Mouse (Mus musculus): ENCODE measurements around the gene Nr4a1.
A peak's percentile ranks its signal among the peaks of the same experiment; 100 is the strongest.

Gene Nr4a1

DNA sequence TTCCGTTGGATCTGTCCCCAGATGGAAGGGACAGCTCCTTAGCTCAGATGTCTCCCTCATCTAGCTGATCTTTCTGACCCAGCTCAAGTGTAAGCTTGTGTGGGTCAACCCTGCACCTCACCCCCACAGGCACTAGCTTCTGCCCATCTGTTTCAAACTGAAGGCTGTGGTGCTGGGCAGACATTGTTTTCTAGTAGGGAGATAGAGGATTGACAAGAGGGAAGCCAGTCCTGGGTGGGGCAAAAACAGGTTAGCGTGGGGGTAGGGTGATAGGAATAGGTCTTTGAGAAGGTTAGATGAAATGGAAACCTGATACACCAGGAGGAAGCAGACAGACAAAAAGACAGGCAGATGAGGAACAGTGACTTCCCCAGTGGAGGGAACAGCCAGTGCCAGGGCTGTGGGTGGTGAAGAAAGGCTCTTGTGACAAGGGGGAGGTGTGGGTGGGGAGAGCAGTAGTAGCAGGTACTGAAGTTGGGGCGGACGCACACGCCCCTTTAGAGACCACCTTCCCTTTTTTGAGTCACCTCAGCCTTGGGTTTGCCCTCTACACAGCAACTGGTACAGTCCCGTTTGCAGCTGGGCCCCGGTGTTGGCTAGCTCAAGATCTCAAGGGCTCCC is 1.9 kb downstream of the Nr4a1 start:
- DNase-seq (ENCODE audit: extremely low spot score): no peak

DNA sequence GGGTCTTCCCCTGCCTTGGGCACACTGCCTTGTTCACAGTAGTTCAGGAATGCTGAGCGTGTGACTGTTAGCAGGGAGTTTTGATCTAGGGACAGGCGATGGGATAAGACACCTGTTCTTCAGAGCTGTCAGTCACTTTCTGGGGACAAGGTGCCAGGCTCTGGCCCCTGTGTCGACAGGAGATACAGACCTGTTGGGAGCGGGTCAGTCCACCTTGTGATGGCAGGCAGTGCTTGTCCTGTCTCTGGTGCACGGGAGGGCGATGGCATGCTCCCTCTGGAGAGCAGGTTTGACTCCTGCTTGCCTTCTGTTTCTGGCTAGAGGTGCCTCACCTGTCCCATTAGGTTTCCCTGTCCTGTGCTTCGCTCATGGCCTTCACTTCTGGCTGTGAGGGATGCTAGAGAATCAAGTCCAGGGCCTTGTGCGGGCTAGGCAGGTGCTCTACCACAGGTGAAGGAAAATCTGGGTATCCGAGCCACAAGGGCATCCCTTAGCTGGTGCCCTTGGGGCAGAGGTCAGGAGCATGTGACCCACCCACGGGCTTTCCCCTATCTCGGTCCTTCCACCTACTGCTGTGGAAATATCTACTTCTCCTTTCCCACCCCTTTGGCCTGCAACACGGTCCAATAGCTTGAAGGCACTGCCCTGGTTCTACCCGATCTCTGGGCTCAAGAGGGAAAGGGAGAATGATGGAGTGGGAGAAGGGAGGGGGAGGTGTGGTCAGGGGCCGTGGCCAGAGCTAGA is 2.6 kb downstream of the Nr4a1 start:
- DNase-seq (ENCODE audit: extremely low spot score): no peak

DNA sequence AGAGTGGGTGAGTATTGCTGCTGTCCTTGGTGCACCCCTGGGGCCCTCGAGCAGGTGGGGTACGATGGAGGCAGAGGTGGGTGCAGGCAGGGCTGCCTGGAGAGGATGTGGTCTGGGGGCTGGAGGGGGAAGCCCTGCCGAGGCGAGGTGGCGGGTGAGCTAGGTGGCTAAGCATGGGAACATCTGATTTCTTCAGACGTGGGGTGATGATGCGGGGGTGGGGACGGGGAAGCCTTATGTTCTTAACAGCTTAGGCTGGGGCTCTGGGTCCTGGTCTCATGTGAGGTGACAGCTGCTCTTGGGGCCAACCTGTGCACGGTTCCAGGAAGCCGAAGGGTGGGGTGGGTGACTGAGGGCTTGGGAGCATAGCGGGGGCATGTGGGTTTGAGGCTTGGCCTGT is 4.4 kb downstream of the Nr4a1 start:
- no peak for DNase-seq (ENCODE audit: extremely low spot score)

DNA sequence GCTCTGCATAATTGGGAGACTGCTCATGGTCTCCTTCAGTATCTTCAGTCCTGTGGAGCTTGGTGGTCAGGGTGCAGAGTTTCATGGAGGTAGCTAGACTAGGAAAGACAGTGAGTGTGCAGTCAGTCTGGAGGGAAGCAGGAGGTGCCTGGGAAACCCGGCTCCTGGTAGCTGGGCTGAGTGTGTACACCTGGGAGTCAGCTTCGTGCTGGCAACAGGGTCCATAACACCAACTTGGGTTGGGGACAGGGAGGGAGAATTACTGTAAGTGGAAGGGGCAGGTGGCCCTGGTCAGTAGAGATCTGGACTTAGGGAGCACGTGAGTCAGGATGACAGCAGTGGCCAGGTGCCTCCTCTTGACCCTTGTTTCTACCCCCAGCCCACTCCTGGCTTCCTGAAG is 5.9 kb downstream of the Nr4a1 start:
- no peak for DNase-seq (ENCODE audit: extremely low spot score)

DNA sequence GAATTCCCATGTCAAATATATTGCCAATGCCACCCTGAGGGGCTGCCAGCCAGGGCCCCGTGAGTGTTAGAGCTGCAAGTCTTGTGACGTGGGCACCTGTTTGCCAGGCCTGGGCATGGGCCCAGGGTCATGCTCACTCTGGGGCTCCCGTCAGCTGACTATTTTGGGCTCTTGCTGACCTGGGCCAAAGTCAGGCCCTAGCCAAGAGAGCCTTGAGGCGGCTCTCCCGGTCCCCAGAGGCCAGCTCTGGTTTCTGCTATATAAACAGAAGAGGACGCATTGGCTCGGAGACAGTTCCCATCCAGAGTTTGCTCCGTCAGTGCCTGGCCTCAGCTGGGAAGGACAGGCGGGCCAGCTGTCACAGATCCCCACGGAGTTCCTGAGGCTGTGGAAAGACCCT is 6.3 kb downstream of the Nr4a1 start:
- no peak for DNase-seq (ENCODE audit: extremely low spot score)

DNA sequence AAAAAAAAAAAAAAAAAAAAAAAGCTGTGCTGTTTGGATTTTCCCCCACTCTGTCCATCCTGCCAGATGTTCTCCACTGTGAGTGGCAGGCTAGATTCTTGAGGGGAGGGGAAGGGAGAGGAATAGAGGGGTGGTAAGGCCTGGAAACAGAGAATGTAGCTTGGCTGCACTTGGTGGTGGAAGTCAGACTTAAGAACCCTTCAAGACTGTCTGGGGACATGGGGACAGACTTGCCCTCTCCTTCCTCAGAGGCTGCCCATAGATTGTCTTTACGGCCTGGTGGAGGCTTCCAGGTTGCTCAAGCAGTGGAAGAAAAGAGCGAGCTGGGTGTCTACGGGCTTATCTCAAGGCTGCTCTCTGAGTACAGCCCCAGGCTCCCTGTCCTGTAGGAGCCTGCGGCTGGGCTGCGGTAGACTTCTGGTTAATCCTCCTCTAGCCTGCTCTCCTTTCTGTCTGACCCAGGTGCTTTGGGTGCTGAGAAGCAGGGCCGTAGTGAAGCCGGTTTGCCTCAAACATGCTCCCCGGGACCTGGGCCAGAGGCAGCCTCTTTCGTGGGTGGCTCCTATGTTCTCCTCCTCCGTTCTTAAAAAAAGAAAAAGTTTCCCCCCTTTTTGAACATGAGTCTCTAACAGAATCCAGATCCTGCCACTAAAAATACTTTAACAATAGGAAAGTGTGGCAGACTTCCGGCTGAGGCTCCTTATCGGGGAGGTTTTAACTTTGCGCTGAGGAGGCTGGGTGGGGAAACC is 7.0 kb downstream of the Nr4a1 start:
- DNase-seq (ENCODE audit: extremely low spot score): no peak

DNA sequence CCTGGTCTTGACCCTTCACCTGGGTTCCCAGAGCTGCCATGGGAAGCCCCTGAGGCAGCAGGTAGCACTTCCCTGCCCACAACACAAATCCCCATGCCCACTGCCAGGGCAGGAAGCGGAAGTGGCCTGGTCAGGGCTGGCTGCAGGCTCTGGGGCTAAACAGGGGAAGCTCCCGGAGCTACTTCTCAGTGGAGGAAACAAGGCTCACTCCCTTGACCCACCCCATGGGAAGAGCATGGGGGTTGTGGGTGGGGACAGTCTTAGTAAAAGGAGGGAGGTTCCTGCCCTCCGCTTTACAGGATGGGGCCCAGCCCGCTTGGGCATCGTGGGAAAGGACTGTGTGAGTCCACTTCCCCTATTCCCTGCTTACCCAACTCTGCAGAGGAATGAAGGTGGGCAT is 8.4 kb downstream of the Nr4a1 start:
- no peak for DNase-seq (ENCODE audit: extremely low spot score)

DNA sequence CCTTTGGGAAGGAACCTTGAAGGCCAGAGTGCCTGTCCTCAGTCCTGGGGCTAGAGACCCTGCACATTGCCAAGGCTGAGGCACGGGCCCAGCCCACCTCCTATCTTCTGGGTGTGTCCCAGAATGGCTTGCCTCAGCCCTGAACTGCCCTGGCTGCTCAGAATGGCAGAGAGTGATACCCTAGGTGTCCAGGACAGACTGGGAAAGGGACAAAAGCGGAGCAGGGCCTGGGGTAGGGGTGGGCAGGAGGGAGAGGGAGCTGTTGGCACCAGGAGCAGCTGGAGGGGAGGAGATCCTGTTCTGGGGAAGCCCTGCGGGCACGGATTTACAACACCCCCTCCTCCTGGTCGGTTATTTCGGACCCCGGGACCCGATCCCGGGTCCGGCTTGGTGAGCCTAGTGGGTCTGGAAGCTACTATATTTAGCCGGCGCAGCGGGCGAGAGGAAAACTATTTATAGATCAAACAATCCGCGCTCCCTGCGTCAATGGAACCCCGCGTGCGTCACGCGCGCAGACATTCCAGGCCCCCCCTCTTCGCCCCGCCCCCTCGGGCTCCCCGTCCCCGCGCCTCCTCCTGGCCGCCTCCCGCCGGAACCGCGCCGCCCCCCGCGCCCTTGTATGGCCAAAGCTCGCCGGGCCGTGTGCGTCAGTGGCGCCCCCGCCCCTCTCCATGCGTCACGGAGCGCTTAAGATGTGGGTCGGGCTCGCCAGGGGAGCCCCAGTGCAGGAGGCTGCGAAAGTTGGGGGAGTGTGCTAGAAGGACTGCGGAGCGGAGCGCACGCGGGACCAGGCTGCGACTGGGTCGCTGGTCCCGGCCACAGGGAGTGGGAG is 12.3 kb downstream of the Nr4a1 start:
- peak; percentile 82 for DNase-seq (ENCODE audit: extremely low spot score)

DNA sequence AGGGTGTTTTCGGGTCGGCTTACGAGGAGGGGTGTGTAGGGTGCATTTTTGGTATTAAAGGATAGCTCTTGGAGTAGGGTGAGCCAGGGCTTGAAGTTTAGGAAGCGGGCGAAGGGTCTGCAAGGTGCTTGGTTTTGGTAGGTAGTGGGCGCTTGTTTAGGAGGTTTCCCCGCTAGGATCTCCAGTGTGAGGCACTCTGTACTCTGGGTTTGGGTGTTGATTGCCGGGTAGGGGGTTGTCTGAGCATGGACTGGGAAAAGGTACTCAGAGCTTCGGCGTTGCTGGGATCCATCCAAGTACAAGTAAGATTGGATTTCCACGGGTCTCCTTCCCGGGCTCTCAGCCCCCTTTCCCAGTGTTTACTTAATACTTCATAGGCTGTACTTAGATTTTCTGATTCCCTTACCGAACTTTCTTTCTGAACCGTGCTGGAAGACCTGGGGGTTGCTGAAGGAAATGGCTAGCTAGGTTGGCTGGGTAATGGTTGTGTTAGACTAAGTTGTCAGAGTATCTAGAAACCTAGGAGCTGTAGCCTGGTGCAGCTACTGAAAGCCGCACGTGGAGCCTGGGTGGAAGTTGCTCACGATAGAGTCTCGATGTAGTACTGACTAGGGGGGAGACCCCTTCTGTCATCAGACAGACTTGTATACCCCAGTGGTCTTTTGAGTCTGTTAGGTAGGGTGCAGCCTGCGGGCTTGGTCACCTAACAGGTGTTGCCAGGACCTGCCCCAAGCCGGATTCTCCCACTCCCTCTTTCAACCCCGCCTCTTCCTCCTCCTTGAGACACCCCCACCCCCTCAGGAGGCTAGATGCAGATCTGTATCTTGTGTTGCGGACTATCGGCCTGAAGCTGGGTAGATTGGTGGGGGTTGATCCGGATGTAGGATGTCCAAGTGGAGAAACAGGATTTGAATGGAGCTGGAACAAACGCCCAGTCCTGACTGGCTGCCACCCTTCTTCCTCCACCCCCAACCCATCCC is 13.3 kb downstream of the Nr4a1 start:
- DNase-seq (ENCODE audit: extremely low spot score): peak; percentile 28

DNA sequence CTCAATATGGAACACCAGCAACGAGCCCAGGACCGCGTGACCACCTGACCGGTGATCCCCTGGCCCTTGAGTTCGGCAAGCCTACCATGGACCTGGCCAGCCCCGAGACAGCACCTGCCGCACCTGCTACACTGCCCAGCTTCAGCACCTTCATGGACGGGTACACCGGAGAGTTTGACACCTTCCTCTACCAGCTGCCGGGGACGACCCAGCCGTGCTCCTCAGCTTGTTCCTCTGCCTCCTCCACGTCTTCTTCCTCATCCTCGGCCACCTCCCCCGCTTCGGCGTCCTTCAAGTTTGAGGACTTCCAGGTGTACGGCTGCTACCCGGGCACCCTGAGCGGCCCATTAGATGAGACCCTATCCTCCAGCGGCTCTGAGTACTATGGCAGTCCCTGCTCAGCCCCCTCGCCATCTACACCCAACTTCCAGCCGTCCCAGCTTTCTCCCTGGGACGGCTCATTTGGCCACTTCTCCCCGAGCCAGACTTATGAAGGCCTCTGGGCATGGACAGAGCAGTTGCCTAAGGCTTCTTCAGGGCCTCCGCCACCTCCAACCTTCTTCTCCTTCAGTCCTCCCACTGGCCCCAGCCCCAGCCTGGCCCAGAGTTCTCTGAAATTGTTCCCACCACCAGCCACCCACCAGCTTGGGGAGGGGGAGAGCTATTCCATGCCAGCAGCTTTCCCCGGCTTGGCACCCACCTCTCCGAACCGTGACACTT is 16.2 kb downstream of the Nr4a1 start:
- DNase-seq (ENCODE audit: extremely low spot score): no peak

DNA sequence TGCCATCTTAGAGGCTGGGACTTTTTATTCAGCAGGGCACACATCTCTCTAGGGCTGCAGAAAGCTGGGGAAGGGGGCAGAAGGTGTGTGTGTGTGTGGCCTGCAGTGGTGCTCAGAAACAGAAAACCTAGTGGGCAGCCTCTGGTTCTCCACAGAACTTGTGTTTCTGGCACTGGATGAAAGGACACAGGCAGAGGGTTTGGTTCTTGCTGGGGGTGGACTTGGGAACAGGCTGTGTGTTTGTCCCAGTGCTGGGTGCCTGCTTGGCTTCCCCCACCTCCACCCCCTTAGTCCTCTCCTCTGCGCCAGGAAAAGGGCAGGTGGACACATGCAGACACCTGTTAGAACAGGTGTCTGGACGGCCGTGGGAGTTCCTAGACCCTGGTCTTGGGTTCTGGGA is 17.0 kb downstream of the Nr4a1 start:
- no peak for DNase-seq (ENCODE audit: extremely low spot score)

DNA sequence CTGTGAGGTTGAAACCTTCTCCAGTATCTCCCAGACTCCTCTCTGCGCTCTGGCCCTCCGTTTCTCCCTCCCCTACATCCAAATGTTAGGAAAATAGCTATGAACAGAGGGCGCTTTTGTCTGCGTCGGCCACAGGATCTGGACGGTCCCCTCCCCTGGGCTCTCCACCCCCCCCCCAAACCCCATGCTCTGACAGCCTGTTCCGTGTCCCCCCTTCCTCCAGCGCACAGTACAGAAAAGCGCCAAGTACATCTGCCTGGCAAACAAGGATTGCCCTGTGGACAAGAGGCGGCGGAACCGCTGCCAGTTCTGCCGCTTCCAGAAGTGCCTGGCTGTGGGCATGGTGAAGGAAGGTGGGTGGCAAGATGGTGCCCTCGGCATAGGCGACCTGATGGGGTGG is 17.4 kb downstream of the Nr4a1 start:
- no peak for DNase-seq (ENCODE audit: extremely low spot score)

DNA sequence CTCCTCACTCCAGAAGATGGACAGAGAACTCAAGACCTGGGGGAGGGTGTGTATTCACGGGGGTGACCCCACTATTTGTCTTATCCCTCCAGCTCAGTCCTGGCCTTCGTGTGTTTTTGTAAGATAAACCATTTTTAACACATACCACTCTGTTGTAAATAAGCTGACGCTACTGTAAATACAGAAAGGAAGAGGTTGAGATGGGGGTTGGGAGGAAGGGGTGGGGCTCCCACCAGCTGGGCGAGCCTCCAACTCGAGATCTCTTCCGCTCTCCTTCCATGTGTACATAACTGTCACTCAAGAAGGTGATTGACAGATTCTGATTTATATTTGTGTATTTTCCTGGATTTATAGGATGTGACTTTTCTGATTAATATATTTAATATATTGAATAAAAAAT is 20.3 kb downstream of the Nr4a1 start:
- no peak for DNase-seq (ENCODE audit: extremely low spot score)

DNA sequence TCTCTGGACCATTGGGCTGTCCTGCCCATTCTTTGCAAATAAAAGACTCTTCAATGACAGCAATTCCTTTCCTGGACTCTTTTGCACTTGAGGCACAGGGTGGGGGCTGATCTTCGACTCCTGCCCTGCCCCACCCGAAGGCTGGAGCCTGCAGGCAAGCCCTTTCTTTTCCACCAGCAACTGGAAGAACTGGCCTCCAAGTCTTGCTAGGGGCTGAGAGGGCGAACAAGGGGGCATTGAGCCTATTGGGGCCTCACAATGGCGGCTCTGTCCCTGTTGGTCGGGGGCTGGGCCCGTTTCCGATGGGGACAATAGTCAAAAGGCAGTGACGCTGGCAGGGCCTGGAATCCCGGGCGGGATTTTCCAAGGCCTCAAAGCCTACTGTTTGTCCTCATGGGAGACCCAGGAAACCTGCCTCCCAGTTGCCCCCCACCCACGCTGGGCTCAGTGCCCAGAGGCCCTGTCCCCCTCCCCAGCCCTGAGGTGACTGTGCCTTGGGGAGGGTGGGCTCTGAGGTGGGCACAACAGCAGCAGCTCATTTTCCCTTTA is 23.4 kb downstream of the Nr4a1 start:
- DNase-seq (ENCODE audit: extremely low spot score): peak; percentile 35

DNA sequence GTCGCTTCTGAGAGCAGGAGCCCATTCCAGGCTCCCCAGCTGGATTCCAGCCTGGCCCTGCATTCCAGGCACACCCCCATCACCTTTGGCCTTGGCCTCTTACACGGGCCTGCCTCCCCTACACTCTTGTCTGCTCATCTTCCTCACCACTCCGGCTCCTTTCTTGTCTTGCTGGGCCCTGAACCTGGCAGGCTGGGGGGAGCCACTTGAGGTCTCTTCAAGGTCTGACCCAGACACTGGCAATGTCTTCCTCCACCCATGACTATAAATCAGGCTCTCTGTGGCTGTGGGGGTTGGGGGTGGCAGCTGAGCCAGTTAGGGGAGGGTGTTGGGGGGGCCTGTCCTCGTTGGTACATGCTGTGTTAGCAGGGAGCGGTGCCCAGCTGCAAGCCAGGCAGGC is 24.5 kb downstream of the Nr4a1 start:
- DNase-seq (ENCODE audit: extremely low spot score): no peak

DNA sequence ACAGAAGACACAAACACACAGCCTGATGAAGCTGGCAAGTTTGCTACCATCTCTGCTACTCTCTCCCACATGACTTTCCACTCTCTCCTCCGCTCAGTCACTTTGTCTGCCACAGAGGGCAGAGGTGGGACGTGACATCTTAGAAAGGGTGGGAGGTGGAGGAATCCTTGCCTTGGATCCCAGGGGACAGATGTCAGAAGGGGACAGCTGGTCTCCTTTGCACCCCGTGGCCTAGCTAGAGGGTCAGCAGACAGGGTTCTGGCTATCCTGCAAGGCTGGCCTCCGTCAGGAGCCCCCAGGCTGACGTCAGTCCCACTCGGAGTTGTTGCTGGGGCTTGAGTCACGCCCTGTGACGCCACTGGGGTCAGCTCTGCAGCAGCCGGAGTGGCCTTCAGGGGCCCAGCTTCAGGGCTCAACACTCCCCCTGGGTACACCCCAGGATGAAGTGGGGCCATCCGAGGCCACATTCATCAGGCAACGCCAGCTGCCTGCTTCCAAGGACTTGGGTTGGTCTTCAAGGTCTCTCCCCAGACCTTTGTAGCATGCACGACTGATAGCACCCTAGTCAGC is 25.4 kb downstream of the Nr4a1 start:
- DNase-seq (ENCODE audit: extremely low spot score): no peak

DNA sequence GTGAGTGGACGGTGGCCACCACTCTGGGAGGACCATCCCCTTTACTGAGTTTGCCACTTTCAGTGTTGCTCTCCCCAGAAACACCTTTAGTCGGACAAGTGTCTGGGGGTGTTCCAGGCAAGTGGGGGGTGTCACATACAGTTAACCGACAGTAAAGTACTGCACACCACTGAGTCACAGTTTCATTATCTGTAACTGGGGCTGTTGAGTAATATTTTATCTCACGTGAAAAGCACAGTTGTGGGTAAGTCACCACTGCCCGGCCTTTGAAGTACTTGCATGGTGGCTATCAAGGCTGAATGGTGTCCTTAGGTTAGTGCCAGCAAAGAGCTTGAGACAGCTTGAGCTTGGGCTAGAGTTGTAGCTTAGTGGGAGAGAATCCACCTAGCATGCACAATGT is 28.4 kb downstream of the Nr4a1 start:
- DNase-seq (ENCODE audit: extremely low spot score): no peak

DNA sequence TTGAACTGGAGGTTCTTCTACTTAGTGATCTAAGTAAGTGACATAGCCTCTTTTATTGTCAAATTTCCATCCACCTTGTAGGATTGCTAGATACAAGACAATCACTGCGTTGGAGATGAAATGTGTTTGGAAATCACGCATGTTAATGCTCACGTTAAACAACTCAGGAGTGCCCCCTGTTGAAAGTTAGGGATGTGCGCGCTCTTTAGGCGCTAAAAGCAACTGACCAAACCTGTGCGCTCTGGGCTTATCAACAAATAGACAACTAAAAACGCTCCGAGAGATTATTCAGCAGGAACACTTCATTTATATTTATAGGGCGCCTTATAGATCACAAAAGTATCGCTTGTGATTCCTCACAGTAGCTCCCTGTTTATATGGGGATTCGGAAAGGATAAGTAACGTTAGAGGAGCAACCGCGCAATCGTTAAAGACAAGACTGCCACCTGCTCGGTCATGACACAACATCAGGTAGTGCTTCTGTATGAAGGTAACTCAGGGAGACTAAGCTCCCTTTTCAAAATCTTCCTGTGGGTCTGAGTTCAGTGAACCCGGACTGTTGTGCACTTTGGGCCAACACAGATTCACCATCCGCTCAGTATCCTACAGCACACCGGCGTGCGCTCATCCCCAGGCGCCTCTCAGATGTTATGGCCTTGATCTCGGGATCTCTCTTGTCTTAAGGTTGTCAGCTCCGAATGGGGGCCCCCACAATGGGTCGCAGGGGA is 29.3 kb downstream of the Nr4a1 start:
- DNase-seq (ENCODE audit: extremely low spot score): peak; percentile 65

Measured in embryo, embryonic 9.5 days (tissue).